Mouse (Mus musculus): ENCODE measurements at regions not wholly inside any gene's neighbourhood (a gene's known extent, or its start where the extent isn't known, plus 50 kb on each side); places are given as distances from the start of the nearest gene placed in this dataset.

- in situ Hi-C loops (cut with MboI, MseI), result no loop called here
Observed at GRCm38 (mm10) chr6:133904501-133904900, 50.9 kb upstream of the Kap start.

GRCm38 (mm10) chr6:133934667-133935066 is 81.1 kb upstream of the Kap start:
- in situ Hi-C loops (cut with MboI, MseI), result no loop called here

DNA sequence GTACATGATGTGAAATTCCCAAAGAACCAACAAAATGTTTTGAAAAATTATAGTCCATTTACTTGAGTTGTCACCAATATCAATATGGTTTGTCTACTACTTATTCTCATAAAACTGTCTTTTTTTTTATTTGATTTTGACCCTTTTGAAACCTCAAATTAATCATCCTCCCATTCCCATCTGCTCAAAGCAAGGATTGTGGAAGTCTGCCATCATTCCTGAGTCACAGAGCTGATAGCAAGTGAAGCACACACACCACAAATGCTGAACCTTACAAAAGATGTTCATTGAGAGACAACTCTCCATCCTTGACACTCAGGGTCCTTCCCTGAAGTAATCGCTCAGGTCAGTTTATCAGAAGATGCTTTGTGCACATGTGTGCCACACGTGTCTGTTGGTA is 82.1 kb upstream of the Kap start:
- in situ Hi-C loops (cut with MboI, MseI), result no loop called here

GRCm38 (mm10) chr6:133959902-133960634 is 75.4 kb upstream of the Etv6 start:
- in situ Hi-C loops (cut with MboI, MseI), result no loop called here

GRCm38 (mm10) chr6:133960713-133961112 is 74.8 kb upstream of the Etv6 start:
- in situ Hi-C loops (cut with MboI, MseI), result no loop called here

GRCm38 (mm10) chr6:133962641-133963040 is 72.9 kb upstream of the Etv6 start:
- in situ Hi-C loops (cut with MboI, MseI), result no loop called here

DNA sequence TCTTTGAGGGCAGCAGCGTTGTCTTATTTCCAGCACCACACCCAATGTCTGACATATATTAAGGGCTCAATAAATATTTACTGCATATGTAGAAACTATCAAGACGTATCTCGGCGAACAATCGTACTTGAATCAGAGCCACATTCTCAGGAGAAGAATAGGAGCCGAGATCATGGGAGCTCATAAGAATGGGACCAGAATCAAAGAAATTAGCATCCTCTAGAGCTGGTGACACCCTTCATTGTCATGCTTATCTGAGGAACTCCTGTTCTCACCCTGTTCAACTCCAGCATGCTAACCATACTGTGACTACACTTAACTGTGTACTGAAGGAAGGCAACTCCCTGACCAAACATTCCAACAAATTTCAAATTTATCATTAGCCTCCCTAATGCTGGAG is 72.2 kb upstream of the Etv6 start:
- in situ Hi-C loops (cut with MboI, MseI), result no loop called here

- in situ Hi-C loops (cut with MboI, MseI), result loop anchor here (5.0 kb wide), 1 partner anchor 410 kb away; no protein-coding TSS in a partner anchor
Observed at GRCm38 (mm10) chr6:133967286-133967685, 68.2 kb upstream of the Etv6 start.

DNA sequence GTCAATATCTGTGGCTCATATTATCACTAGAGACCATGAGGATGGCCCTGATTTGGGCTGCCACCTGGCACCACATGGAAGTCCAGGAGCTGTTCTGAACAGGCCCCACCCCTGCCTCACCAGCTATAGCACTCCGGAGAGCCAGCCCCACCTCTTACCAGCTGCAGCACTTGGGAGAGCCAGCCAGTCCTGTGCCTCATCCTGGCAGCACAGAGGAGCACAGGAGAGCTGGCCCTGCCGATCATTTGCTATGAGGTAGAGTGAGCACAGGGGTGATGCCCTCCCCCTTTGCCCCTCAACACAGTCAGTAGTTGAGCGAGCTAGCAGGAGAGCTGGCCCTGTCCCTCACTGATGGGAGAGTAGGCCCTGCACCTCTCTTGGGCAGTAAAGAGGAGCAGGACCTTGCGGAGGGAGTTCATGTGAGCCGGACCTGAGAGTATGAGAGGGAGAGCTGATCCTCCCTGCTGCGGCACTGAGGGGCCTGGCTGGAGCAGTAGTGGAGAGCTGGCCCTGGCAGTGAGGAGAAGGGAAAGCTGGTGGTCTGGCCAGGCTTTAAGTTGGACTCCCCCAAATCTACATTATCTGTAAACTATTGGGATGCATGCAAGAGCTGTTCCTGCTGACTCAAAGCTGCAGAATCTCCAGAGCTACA is 63.3 kb upstream of the Etv6 start:
- in situ Hi-C loops (cut with MboI, MseI), result no loop called here

- in situ Hi-C loops (cut with MboI, MseI), result no loop called here
Observed at GRCm38 (mm10) chr6:133973205-133973838, 62.2 kb upstream of the Etv6 start.

GRCm38 (mm10) chr6:133975951-133976350 is 59.5 kb upstream of the Etv6 start:
- in situ Hi-C loops (cut with MboI, MseI), result no loop called here

DNA sequence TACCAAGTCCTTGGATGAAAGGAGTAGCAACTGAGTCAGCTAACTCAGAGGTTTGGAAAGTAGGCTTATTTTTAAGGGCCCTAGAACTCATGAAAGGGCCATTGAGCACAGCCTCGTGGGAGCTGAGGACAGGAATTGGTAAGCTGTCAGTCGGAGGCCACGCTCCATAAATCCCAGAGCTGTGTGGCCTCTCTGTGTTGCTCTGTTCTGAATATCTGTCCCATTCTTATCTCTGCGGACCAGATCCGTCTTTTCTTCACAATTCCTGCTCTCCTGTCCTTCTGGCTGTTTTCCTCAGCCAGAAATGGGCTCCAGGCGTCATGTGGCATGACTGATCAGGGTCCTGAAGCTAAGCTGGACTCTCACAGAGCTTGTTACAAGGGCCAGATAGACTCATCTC is 58.6 kb upstream of the Etv6 start:
- in situ Hi-C loops (cut with MboI, MseI), result no loop called here

GRCm38 (mm10) chr6:133983804-133984514 is 51.5 kb upstream of the Etv6 start:
- in situ Hi-C loops (cut with MboI, MseI), result no loop called here

DNA sequence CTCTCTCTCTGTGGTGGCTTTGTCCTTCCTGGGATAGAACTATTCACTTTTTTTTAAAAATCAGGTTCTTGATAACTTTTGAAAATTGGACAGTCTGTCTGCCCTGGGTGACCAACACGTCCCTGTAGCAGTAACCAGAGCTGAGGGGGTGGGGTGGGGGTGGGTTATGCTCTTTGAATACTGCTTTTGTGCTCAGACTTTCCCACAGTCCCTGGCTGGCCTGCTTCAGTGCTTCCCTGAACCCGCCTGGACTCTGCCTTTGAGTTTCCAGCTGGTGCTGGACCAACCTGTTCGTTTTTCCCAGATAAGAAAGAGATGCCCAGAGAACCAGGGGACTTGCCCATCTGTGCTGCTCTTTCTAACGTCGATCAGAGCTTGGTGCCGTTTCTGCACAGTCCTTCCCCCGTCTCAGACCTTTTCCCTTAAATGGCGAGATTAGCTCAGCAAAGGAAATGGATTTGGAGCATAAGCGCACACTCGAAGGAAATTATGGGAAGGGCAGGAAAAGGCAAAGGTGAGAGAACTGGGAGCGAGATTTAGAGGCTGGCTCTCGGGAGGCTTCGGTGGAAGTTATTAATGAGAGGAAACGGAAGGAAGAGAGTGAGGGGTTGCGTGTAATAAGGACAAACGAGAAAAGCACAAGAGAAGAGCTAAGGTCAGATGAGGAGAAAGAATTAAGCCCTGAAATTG is 50.7 kb upstream of the Etv6 start:
- in situ Hi-C loops (cut with MboI, MseI), result no loop called here
